Mouse (Mus musculus) granulocyte monocyte progenitor cell, adult 5-6 weeks (primary cell): ENCODE measurements around the gene Blnk. TPM values are rescaled to one million over a fixed set of nuclear protein-coding genes. Genes with fewer than 3 reads are reported as not detected.
A peak's percentile ranks its signal among the peaks of the same experiment; 100 is the strongest.

ENCODE experiments used
- ATAC-seq: replicated peaks from 2 replicates; pipeline ENCODE4 v1.8.0; 2016; ENCODE audit warnings: mild to moderate bottlenecking, moderate TSS enrichment, inconsistent platforms; ENCODE audit not compliant: poor library complexity, severe bottlenecking
- total RNA-seq, 2 experiments: library from RNA; stranded (forward) in 1 of 2; stranded (reverse) in 1 of 2; fragments of 200-712, 200-1000 nt in 1 of 2; fragments of >200 nt in 1 of 2; fragmentation: Nextera tagmentation in 1 of 2; gene quantifications; 2 replicates each; pipeline ENCODE4 v1.2.3; 2014 to 2017

Gene Blnk
- total RNA-seq, 2 experiments from 2014 or later = 0.30 TPM; not detected in 1

GRCm38 (mm10) chr19:41006621-41007020 lies 12.3 kb upstream of the Blnk start:
- no peak for ATAC-seq

- ATAC-seq = no peak
These were observed 9.5 kb upstream of the Blnk start for GRCm38 (mm10) chr19:41003694-41004315.

- ATAC-seq = no peak
These were observed 5.2 kb upstream of the Blnk start for GRCm38 (mm10) chr19:40999569-40999968.

GRCm38 (mm10) chr19:40998469-40999170 lies 4.3 kb upstream of the Blnk start:
- ATAC-seq = peak; percentile 65

- ATAC-seq = no peak
These were observed 2.4 kb upstream of the Blnk start for GRCm38 (mm10) chr19:40996722-40997121.

- peak; percentile 25 for ATAC-seq
These were observed 1.4 kb upstream of the Blnk start for GRCm38 (mm10) chr19:40995449-40996401.

GRCm38 (mm10) chr19:40994911-40995310 lies 576 bp upstream of the Blnk start:
- no peak for ATAC-seq

- no peak for ATAC-seq
These were observed 979 bp downstream of the Blnk start for GRCm38 (mm10) chr19:40993356-40993755.

- ATAC-seq = no peak
These were observed 1.8 kb downstream of the Blnk start for GRCm38 (mm10) chr19:40992517-40993044.

- no peak for ATAC-seq
These were observed 2.2 kb downstream of the Blnk start for GRCm38 (mm10) chr19:40992096-40992495.

GRCm38 (mm10) chr19:40991626-40992025 lies 2.7 kb downstream of the Blnk start:
- no peak for ATAC-seq

GRCm38 (mm10) chr19:40990781-40991343 lies 3.5 kb downstream of the Blnk start:
- ATAC-seq = no peak

GRCm38 (mm10) chr19:40989961-40990600 lies 4.3 kb downstream of the Blnk start:
- ATAC-seq = no peak

GRCm38 (mm10) chr19:40988856-40989255 lies 5.5 kb downstream of the Blnk start:
- no peak for ATAC-seq

GRCm38 (mm10) chr19:40984536-40984935 lies 9.8 kb downstream of the Blnk start:
- ATAC-seq = no peak

GRCm38 (mm10) chr19:40980671-40981070 lies 13.7 kb downstream of the Blnk start:
- ATAC-seq = no peak

GRCm38 (mm10) chr19:40978026-40978425 lies 16.3 kb downstream of the Blnk start:
- ATAC-seq = no peak

GRCm38 (mm10) chr19:40976946-40977917 lies 17.1 kb downstream of the Blnk start:
- ATAC-seq = no peak
